Mouse (Mus musculus) testis, postnatal 14 days (tissue): Measurements from ENCODE around the gene Arhgap30.
A peak's percentile ranks its signal among the peaks of the same experiment; 100 is the strongest.

Experiments used
- DNase-seq: peaks from one replicate; pipeline ENCODE4 v3.0.0; 2021; ENCODE audit warnings: low spot score

Gene Arhgap30

GRCm38 (mm10) chr1:171388376-171389102 lies at the start of gene Arhgap30:
Gene Arhgap30, plus strand, starts transcription at chr1:171388954.
- DNase-seq: no peak

GRCm38 (mm10) chr1:171342262-171343207 lies 46.2 kb upstream of the Arhgap30 start:
- no peak for DNase-seq

DNA sequence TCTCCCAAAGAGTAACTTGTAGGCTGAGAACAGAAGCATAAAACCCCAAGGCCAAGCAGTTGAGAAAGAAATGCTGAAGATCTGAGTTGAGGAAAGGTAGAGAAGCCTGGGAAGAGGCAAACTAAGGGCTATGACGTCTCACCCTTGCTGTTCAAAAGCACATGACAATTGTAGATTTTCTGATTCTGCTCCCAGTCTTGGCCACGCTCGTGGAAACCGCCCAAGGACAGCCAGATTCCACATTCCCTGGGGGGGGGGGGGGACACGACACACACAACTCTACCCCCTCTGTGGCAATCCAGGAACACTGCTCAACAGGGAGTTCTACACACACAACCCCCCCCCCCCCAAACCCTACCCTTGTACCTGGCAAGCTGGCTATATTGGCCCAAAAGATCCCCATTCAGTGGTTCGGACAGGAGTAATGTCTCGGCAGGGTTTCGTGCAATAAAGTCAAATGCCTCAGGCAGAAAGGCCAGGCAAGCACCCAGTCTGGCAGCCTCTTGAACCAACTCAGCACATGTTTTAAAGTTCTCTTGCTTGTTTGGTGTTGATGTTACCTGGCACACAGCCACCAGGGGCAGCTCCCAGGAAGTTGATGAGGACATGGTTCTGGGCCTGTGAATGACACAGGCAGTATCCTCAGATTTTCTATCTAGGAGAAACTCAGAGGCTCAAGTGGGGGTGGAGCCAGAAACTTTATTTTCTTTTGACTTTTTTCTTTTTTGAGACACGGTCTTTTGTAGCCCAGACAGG lies 44.7 kb upstream of the Arhgap30 start:
- DNase-seq: peak; percentile 30

DNA sequence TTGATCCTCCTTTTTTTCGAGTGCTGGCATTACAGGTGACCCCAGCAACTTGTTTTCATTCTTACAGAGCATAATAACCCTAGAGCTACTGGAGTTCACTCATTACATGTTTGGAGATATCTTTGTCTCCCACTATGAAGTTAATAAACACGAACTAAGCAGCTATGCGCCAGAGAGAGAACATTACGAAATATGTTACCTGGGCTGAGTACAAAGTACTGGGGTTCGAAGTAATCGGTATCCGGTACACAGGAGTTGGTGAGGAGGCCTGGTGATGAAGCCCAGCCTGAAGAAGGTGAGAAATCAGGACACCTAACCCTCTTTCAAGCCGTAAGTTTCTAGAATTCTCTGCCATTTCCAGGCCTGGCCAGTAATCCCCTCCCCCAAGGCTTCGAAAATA lies 44.0 kb upstream of the Arhgap30 start:
- no peak for DNase-seq

- DNase-seq: peak; percentile 93
Measured at GRCm38 (mm10) chr1:171345225-171346094, 43.3 kb upstream of the Arhgap30 start, which contains the start of the genes Nit1 and Pfdn2. Gene Nit1, minus strand, starts transcription at chr1:171345646. Gene Pfdn2, plus strand, starts transcription at chr1:171345670.

DNA sequence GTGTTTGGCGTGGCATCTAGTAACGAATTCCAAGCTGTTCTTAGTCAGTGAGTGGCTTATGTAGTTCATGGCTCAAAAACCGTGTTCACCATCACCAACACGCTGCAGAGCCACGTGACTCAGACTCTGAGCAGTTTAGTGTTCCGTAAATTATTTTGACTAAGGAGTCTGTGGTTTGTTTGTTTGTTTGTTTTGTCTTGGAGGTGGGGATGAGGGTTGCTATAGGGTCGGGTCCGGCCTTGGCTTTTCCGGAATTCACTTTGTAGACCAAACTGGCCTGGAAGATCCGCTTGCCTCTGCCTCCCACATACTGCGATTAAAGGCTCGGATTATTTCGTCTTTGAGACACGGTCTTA lies 42.7 kb upstream of the Arhgap30 start:
- no peak for DNase-seq

- DNase-seq: no peak
Measured at GRCm38 (mm10) chr1:171348665-171349064, 40.1 kb upstream of the Arhgap30 start.

- DNase-seq: no peak
Measured at GRCm38 (mm10) chr1:171349210-171349609, 39.5 kb upstream of the Arhgap30 start.

DNA sequence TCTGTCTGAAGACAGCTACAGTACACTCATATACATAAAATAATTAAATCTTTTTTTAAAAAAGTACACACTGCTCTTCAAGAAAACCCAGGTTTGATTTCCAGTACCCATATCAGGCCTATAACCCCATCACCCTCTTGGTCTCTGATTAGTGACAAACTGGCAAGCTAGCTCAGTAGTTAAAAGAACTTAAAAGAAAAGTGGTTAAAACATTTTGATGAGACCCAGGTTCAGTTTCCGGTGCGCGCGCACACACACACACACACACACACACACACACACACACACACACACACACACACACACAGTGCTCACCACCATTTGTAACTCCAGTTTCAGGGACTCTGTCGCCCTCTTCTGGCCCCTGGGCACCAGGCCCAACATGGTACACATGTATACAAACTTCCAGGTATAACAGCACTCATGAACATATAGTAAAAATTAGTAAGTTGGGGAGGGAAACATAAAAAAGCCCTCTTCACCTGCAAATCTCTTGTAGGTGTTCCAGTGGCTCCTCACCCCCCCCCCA lies 32.9 kb upstream of the Arhgap30 start:
- no peak for DNase-seq

DNA sequence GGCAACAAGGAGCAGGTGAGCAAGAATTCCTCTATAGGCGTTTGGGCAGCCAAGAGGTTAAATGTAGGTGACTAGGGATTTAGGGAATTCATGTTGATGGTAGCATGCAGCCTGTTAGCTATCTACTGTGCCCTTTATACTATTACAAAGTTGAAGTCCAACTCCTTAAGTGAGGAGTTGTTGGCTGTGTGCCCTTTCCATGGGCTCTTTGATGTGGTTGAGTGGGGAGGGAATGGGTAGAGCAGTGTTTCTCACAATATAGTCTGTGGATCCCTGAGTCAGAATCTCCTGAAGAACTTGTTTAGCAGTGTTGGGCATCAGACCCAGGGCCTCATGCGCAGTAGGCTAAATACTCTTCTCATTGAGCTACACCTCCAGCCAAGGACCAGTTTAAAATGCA lies 31.9 kb upstream of the Arhgap30 start:
- no peak for DNase-seq

DNA sequence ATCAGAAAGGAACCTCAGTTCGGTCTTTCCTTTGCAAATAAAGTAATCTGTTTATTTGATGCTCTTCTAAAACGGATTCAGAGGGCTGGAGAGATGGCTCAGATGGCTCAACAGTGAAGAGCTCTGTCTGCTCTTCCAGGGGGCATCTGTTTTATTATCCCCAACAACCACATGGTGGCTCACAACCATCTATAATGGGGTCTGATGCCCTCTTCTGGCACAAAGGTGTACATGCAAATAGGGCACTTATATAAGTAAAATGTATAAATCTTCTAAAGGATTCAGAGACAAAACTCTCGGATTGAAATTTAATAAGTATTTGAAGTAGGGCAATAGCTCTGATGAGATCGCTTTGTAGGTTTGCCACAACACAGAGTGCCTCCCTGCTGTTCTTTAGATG lies 30.3 kb upstream of the Arhgap30 start:
- DNase-seq: no peak

- no peak for DNase-seq
Measured at GRCm38 (mm10) chr1:171360253-171360652, 28.5 kb upstream of the Arhgap30 start.

DNA sequence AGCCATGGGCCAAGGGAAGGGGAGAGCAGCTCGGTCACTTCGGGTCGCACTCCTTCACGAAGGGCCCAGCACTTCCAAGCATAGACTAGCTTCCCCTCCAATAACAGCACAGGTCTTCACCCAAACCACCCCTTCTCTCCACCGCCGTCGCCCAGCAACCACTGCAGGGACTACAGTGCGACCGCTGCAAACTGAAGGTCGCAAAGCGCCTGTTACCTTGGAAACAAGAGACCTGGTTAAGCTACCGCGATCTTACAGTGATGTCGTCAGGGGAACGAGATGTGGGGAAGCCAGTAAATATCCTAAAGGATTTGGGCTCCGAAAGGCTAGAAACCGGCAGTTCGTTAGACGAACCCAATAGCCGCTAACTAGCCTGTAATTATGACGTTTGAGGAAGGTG lies 28.1 kb upstream of the Arhgap30 start, which contains the start of gene Klhdc9:
Klhdc9 (minus strand) TSS at position 143 of the 400 bp plus-strand sequence.
- peak; percentile 89 for DNase-seq

- DNase-seq: peak; percentile 63
Measured at GRCm38 (mm10) chr1:171361106-171362103, 27.3 kb upstream of the Arhgap30 start.

DNA sequence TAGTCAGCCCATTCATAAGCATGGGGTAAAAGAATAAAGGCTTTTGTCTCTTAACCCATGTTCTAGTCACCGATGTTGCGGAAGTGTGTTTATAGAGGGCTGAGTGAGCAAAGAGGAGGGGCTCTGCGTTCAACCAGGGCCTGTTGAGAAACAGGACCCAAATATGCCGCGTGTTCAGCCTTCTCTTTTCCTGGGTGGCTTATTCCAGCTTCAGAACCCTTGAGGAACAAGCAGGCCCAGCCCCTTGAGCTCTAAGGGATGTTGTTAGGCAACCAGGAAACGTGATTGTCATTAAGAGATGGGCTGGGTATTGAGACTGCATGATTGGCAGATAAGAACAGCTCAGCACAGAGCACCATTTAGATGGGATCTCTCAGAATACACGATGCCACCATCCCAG lies 22.8 kb upstream of the Arhgap30 start:
- no peak for DNase-seq

- peak; percentile 21 for DNase-seq
Measured at GRCm38 (mm10) chr1:171369845-171370556, 18.8 kb upstream of the Arhgap30 start, which contains the start of gene Nectin4. Gene Nectin4, plus strand, starts transcription at chr1:171370099.

DNA sequence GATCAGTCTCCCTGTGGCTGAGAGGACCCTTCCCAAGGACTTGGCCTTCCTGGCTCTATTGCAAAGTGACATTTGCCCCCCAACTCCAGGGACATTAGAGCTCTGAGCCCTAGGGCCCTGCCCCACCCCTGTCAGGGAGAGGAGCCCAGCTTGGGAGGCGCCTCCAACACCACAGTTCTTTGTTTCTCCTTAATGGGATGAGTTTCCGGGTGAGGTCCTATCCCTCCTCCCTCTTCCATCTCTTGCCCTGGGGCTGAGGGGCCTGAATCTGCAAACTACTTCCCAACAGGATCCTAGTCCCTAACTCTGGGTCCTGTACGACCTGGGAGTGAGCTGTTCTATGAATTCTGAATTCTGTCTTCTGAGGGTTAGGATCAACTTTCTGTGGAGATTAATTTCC lies 15.9 kb upstream of the Arhgap30 start:
- DNase-seq: no peak

DNA sequence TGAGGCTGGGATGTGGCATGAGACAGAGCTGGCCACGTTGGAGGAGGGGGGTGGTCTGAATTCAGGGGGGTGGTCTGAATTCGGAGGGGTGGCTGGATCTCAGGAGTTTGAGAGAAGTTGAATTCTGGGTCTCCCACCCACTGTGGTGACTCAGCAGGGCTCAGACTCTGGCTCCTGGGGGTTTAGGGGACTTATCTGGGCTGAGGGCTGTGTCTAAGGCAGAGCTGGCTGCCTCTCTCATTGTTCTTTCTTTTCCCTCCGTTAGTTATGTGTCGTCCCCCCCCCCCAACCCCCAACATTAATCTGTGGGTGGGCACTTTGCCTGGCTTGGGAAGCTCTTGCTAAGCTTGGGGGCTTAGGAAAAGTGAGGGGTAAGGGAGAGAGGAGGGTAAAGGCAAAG lies 14.8 kb upstream of the Arhgap30 start:
- no peak for DNase-seq

GRCm38 (mm10) chr1:171375646-171376097 lies 13.1 kb upstream of the Arhgap30 start:
- no peak for DNase-seq
